Mouse (Mus musculus) kidney, embryonic 16.5 days (tissue): ENCODE results near the gene Socs3. TPM values are rescaled to one million over a fixed set of nuclear protein-coding genes. Genes with fewer than 3 reads are reported as not detected.

ENCODE experiments used
- ATAC-seq: fragments of 200-750 bp; cut with Nextera tagmentation; 2 replicates; pipeline ENCODE4 v1.8.0; 2017; ENCODE audit warnings: moderate TSS enrichment; ENCODE audit not compliant: low FRiP score, low TSS enrichment
- H3K27ac ChIP-seq: fragments of 300-500 bp; sonication (generic); 2 replicates; pipeline ENCODE4 v1.5.1; 2014; ENCODE audit warnings: low read length
- H3K27me3 ChIP-seq: fragments of 300-500 bp; sonication (generic); 2 replicates; pipeline ENCODE4 v1.6.1; 2014; ENCODE audit warnings: low read length, control low read depth, mixed read lengths; ENCODE audit not compliant: insufficient read depth
- H3K36me3 ChIP-seq: fragments of 300-500 bp; sonication (generic); 2 replicates; pipeline ENCODE4 v1.6.1; 2014; ENCODE audit warnings: low read length, control low read depth, mixed read lengths; ENCODE audit not compliant: insufficient read depth
- H3K4me1 ChIP-seq: fragments of 300-500 bp; sonication (generic); 2 replicates; pipeline ENCODE4 v1.6.1; 2014; ENCODE audit warnings: low read length, control low read depth, mixed read lengths; ENCODE audit not compliant: insufficient read depth
- H3K4me2 ChIP-seq: fragments of 300-500 bp; sonication (generic); replicated peaks from 2 replicates; pipeline ENCODE4 v1.6.1; 2014; ENCODE audit warnings: low read depth, low read length
- H3K4me3 ChIP-seq: fragments of 300-500 bp; sonication (generic); 2 replicates; pipeline ENCODE4 v1.5.1; 2014; ENCODE audit warnings: mild to moderate bottlenecking, low read length
- H3K9ac ChIP-seq: fragments of 300-500 bp; sonication (generic); replicated peaks from 2 replicates; pipeline ENCODE4 v1.6.1; 2014; ENCODE audit warnings: low read length
- H3K9me3 ChIP-seq: fragments of 300-500 bp; sonication (generic); 2 replicates; pipeline ENCODE4 v1.6.1; 2016; ENCODE audit warnings: low read length, control low read depth
- WGBS: fragments of 180-500 bp; shearing (Covaris S2); extraction: QIAGEN DNeasy Blood & Tissue Kit; methylation state at CpG from one replicate; pipeline ENCODE4 v1.1.7; 2014; 5-methylcytosine and 5-hydroxymethylcytosine counted together
- polyA plus RNA-seq: library from polyadenylated mRNA; unstranded; fragments of >200 nt; fragmentation: Nextera tagmentation; extraction: Ambion mirVana; gene quantifications from 2 replicates; pipeline ENCODE4 v1.2.1, GENCODE M21; 2015

Socs3 gene
- polyA plus RNA-seq, 1 experiment from 2014 or later = 15.9 TPM

DNA sequence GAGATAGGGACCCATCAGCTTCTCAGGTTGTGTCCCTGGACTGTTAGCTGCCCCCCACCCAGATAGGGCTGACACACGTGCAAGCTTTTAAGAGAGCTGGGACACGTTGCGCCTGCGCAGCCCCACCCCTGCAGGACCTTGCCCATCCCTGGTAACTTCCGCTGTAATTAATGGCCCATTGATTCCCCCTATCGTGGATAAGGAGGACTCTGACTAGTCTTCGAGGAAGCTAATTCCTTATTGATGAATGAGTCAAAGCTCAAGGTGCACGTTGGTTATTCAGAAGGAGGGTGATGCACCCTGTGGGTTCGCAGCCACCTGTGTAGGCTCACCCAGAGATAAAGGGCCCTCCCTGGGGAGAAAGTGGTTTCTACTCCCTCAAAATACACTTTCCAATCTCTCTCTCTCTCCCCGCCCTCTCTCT lies 22.8 kb downstream of the Socs3 start:
- peak; percentile 20; the same call in 1 of the 2 replicates for ATAC-seq
- Histone ChIP-seq H3K4me1 (peaks cover 35% of the 10 kb centered on the region), H3K9ac (no peak overlapping the region), H3K36me3 (no peaks in the 10 kb centered on the region), H3K4me2 (peak overlapping the region; percentile 25), H3K4me3 (no peak overlapping the region), H3K27me3 (no peaks in the 10 kb centered on the region), H3K9me3 (no peaks in the 10 kb centered on the region), H3K27ac (peak overlapping the region; percentile 79)
- WGBS = 44% methylated on average over 10 of the region's 10 CpGs

DNA sequence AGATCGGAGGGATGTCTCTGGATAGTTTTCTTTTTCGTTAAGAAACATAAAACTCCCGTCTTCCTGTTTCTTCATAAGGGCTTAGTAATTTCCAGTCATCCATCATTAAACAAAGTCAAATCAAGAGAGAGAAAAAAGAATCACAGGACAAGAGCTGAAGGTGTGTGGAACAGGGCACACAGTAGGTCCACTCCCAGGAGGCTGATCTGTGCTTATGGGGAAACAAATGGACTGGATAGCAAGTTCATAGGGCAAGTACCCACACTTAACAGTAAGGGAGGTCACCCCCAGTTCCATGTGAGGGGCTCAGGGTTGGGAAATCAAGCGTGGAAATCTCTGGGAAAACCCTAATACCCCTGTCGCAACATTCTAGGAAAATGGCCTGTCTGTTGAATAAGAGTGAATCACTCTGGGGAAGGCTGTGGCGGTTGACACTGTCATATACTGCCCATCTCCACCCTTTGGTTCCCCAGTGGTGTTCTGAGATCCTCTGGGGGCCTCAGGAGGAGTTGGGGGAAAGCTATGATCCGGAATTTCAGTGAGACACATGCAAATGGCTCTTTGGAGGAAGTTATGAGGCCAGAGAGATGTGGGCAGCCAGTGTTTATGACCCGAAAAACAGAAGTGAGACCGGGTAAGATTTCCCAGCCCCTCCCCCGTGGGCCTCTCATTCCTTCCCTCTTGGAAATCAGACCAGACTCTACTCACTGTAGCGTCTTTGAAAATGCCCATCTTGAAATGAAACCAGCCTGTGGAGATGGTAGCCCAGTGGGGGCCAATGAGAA lies 23.5 kb downstream of the Socs3 start:
- H3K9ac ChIP-seq = no peak overlapping the region
- no peaks in the 10 kb centered on the region for H3K9me3 ChIP-seq
- H3K36me3 ChIP-seq = no peaks in the 10 kb centered on the region
- peak; percentile 11; the same call in 1 of the 2 replicates for ATAC-seq
- no peaks in the 10 kb centered on the region for H3K27me3 ChIP-seq
- peak overlapping the region; percentile 25 for H3K4me2 ChIP-seq
- no peak overlapping the region for H3K4me3 ChIP-seq
- peaks cover 29% of the 10 kb centered on the region for H3K4me1 ChIP-seq
- WGBS = 38% methylated on average over 11 of the region's 11 CpGs
- peak overlapping the region; percentile 79 for H3K27ac ChIP-seq

GRCm38 (mm10) chr11:117941848-117942247 lies 28.0 kb downstream of the Socs3 start:
- no peaks in the 10 kb centered on the region for H3K9me3 ChIP-seq
- H3K36me3 ChIP-seq = no peaks in the 10 kb centered on the region
- peaks cover 32% of the 10 kb centered on the region for H3K4me1 ChIP-seq
- 45% methylated on average over 4 of the region's 4 CpGs for WGBS
- no peak overlapping the region for H3K27ac ChIP-seq
- no peak overlapping the region for H3K4me2 ChIP-seq
- no peaks in the 10 kb centered on the region for H3K27me3 ChIP-seq
- H3K4me3 ChIP-seq = no peak overlapping the region
- no peak for ATAC-seq
- H3K9ac ChIP-seq = no peak overlapping the region

- ATAC-seq = no peak
- Histone ChIP-seq H3K4me1 (peaks cover 32% of the 10 kb centered on the region), H3K4me2 (no peak overlapping the region)
Observed at GRCm38 (mm10) chr11:117941325-117941834, 28.5 kb downstream of the Socs3 start.

GRCm38 (mm10) chr11:117940881-117941280 lies 29.0 kb downstream of the Socs3 start:
- no peaks in the 10 kb centered on the region for H3K27me3 ChIP-seq
- H3K9me3 ChIP-seq = no peaks in the 10 kb centered on the region
- 88% methylated on average over 6 of the region's 6 CpGs for WGBS
- no peak overlapping the region for H3K4me2 ChIP-seq
- H3K36me3 ChIP-seq = no peaks in the 10 kb centered on the region
- H3K4me3 ChIP-seq = no peak overlapping the region
- peaks cover 32% of the 10 kb centered on the region for H3K4me1 ChIP-seq
- no peak overlapping the region for H3K9ac ChIP-seq
- no peak for ATAC-seq
- peak overlapping the region; percentile 82; the same call in 1 of the 2 replicates for H3K27ac ChIP-seq

More at GRCm38 (mm10) chr11:117941325-117941834, 28.5 kb downstream of the Socs3 start:
- H3K9me3 ChIP-seq = no peaks in the 10 kb centered on the region
- H3K4me3 ChIP-seq = no peak overlapping the region
- H3K27ac ChIP-seq = no peak overlapping the region
- H3K27me3 ChIP-seq = no peaks in the 10 kb centered on the region
- WGBS = 76% methylated on average over 8 of the region's 8 CpGs
- no peak overlapping the region for H3K9ac ChIP-seq
- H3K36me3 ChIP-seq = no peaks in the 10 kb centered on the region

- H3K36me3 ChIP-seq = no peaks in the 10 kb centered on the region
- no peaks in the 10 kb centered on the region for H3K9me3 ChIP-seq
- H3K4me2 ChIP-seq = peak overlapping the region; percentile 14
- H3K27ac ChIP-seq = peak overlapping the region; percentile 82
- H3K4me3 ChIP-seq = no peak overlapping the region
- H3K27me3 ChIP-seq = no peaks in the 10 kb centered on the region
- 0 out of 2 replicates have a peak overlapping the region, but pooled peaks have one; percentile 3 for H3K9ac ChIP-seq
- 2% methylated on average over 7 of the region's 7 CpGs for WGBS
- ATAC-seq = peak; percentile 76
- H3K4me1 ChIP-seq = peaks cover 38% of the 10 kb centered on the region
Observed at GRCm38 (mm10) chr11:117939741-117940285, 30.0 kb downstream of the Socs3 start.

- 38% methylated on average over 4 of the region's 4 CpGs for WGBS
- no peaks in the 10 kb centered on the region for H3K36me3 ChIP-seq
- peak overlapping the region; percentile 14; the same call in 1 of the 2 replicates for H3K4me2 ChIP-seq
- peaks cover 45% of the 10 kb centered on the region for H3K4me1 ChIP-seq
- peak overlapping the region; percentile 82 for H3K27ac ChIP-seq
- no peak overlapping the region for H3K9ac ChIP-seq
- H3K4me3 ChIP-seq = no peak overlapping the region
- no peaks in the 10 kb centered on the region for H3K27me3 ChIP-seq
- no peak for ATAC-seq
- no peaks in the 10 kb centered on the region for H3K9me3 ChIP-seq
Observed at GRCm38 (mm10) chr11:117939004-117939730, 30.7 kb downstream of the Socs3 start.

GRCm38 (mm10) chr11:117936202-117936601 lies 33.6 kb downstream of the Socs3 start:
- Histone ChIP-seq H3K4me3 (no peak overlapping the region), H3K4me2 (no peak overlapping the region), H3K27me3 (peaks cover 6% of the 10 kb centered on the region), H3K27ac (no peak overlapping the region), H3K36me3 (no peaks in the 10 kb centered on the region), H3K4me1 (peaks cover 73% of the 10 kb centered on the region), H3K9ac (peak overlapping the region; percentile 42), H3K9me3 (no peaks in the 10 kb centered on the region)
- no peak for ATAC-seq
- WGBS = 44% methylated on average over 8 of the region's 8 CpGs

GRCm38 (mm10) chr11:117935616-117936015 lies 34.2 kb downstream of the Socs3 start:
- WGBS = 57% methylated on average over 9 of the region's 9 CpGs
- no peaks in the 10 kb centered on the region for H3K36me3 ChIP-seq
- H3K27ac ChIP-seq = peak overlapping the region; percentile 40; the same call in 1 of the 2 replicates
- no peak overlapping the region for H3K4me2 ChIP-seq
- no peak for ATAC-seq
- H3K4me3 ChIP-seq = no peak overlapping the region
- H3K9ac ChIP-seq = peak overlapping the region; percentile 42
- peaks cover 9% of the 10 kb centered on the region for H3K27me3 ChIP-seq
- H3K9me3 ChIP-seq = no peaks in the 10 kb centered on the region
- peaks cover 76% of the 10 kb centered on the region for H3K4me1 ChIP-seq
